Mouse (Mus musculus): ENCODE results near the gene Tas2r109. TPM values are rescaled to one million over a fixed set of nuclear protein-coding genes. Genes with fewer than 3 reads are reported as not detected.
"Not testable (repeated sequence)": the region's sequence is repeated elsewhere in the genome, so short reads cannot be mapped to it uniquely, and the experiment has no call there.

Tas2r109 gene
- polyA plus RNA-seq (2016; fragmentation: Nextera tagmentation; extraction: Ambion mirVana) = not detected in 2 replicates

- WGBS = 77% methylated on average over 2 of the region's 2 CpGs
- Histone ChIP-seq H3K9ac (replicated peaks) (no peak within 1 kb of the TSS), H3K4me3 (no peak within 1 kb of the TSS), H3K27ac (replicated peaks) (no peak within 1 kb of the TSS), H3K27me3 (no peaks in the 10 kb centered on the region), H3K4me2 (replicated peaks) (no peak within 1 kb of the TSS), H3K9me3 (no peaks in the 10 kb centered on the region), H3K36me3 (no peaks in the 10 kb centered on the region), H3K4me1 (no peaks in the 10 kb centered on the region)
- ATAC-seq (ENCODE audit: low FRiP score, low read depth) = no peak
Observed at GRCm38 (mm10) chr6:132980865-132981264, at the start of gene Tas2r109. TSS of gene Tas2r109 (minus strand) at chr6:132980965.

- 64% methylated on average over 1 of the region's 1 CpGs for WGBS
- Histone ChIP-seq H3K27ac (replicated peaks) (no peak within 1 kb of the TSS), H3K27me3 (no peaks in the 10 kb centered on the region)
Observed at GRCm38 (mm10) chr6:132957819-132958218, 22.9 kb downstream of the Tas2r109 start, which contains the start of gene Tas2r131. TSS of gene Tas2r131 (minus strand) at chr6:132957919.

GRCm38 (mm10) chr6:132950802-132951201, 30.0 kb downstream of the Tas2r109 start, which contains the start of gene Tas2r129:
TSS of gene Tas2r129 (plus strand) at chr6:132951102.
- 75% methylated on average over 2 of the region's 2 CpGs for WGBS
- H3K27me3 ChIP-seq = no peaks in the 10 kb centered on the region
- H3K4me1 ChIP-seq = no peaks in the 10 kb centered on the region
- ATAC-seq (ENCODE audit: low FRiP score, low read depth) = no peak
- no peaks in the 10 kb centered on the region for H3K36me3 ChIP-seq
- H3K4me2 ChIP-seq (replicated peaks) = no peak within 1 kb of the TSS
- H3K9ac ChIP-seq (replicated peaks) = no peak within 1 kb of the TSS
- H3K4me3 ChIP-seq = no peak within 1 kb of the TSS
- H3K9me3 ChIP-seq = no peaks in the 10 kb centered on the region
- no peak within 1 kb of the TSS for H3K27ac ChIP-seq (replicated peaks)

More at GRCm38 (mm10) chr6:132957819-132958218, 22.9 kb downstream of the Tas2r109 start, which contains the start of gene Tas2r131:
- Histone ChIP-seq H3K4me3 (no peak within 1 kb of the TSS), H3K9me3 (no peaks in the 10 kb centered on the region), H3K9ac (replicated peaks) (no peak within 1 kb of the TSS), H3K4me1 (no peaks in the 10 kb centered on the region), H3K4me2 (replicated peaks) (no peak within 1 kb of the TSS), H3K36me3 (no peaks in the 10 kb centered on the region)
- ATAC-seq (ENCODE audit: low FRiP score, low read depth) = no peak

DNA sequence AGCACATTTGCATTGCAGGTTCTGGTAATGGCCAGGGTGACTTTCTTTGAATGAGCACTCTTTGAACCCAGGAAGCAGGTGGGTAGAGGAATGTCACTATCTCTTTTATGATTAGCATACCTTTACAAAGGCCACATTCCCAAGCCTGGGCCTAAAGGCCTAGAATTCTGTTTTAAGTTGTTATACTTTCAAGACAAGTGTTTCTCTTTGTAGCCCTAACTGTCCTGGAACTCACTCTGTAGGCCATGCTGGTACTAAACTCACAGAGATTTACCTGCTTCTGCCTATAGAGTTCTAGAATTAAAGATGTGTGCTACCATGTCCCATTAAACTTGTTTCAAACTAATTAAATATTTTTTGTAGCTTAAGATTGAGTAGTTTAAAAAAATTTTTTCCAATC, 39.4 kb downstream of the Tas2r109 start:
- not testable (repeated sequence) for H3K9me3 ChIP-seq; H3K4me2 ChIP-seq (replicated peaks); H3K27ac ChIP-seq (replicated peaks); H3K9ac ChIP-seq (replicated peaks); ATAC-seq (ENCODE audit: low FRiP score, low read depth); H3K4me3 ChIP-seq; H3K36me3 ChIP-seq; H3K4me1 ChIP-seq; H3K27me3 ChIP-seq

Other genes with a start within 250 kb of the Tas2r109 start
- gene Tas2r115, start 242.9 kb downstream of the Tas2r109 start, polyA plus RNA-seq (2016; fragmentation: Nextera tagmentation; extraction: Ambion mirVana) = not detected in 2 replicates
- gene Tas2r124, start 226.2 kb downstream of the Tas2r109 start, polyA plus RNA-seq (2016; fragmentation: Nextera tagmentation; extraction: Ambion mirVana) = not detected in 2 replicates
- gene Tas2r102, start 218.8 kb downstream of the Tas2r109 start, polyA plus RNA-seq (2016; fragmentation: Nextera tagmentation; extraction: Ambion mirVana) = not detected in 2 replicates
- not detected in 2 replicates for gene Tas2r136, start 202.8 kb downstream of the Tas2r109 start, polyA plus RNA-seq (2016; fragmentation: Nextera tagmentation; extraction: Ambion mirVana)
- gene Tas2r117, start 178.1 kb downstream of the Tas2r109 start, polyA plus RNA-seq (2016; fragmentation: Nextera tagmentation; extraction: Ambion mirVana) = not detected in 2 replicates
- gene Tas2r123, start 133.8 kb downstream of the Tas2r109 start, polyA plus RNA-seq (2016; fragmentation: Nextera tagmentation; extraction: Ambion mirVana) = not detected in 2 replicates
- not detected in 2 replicates for gene Tas2r116, start 125.5 kb downstream of the Tas2r109 start, polyA plus RNA-seq (2016; fragmentation: Nextera tagmentation; extraction: Ambion mirVana)
- gene Tas2r110, start 113.0 kb downstream of the Tas2r109 start, polyA plus RNA-seq (2016; fragmentation: Nextera tagmentation; extraction: Ambion mirVana) = not detected in 2 replicates
- not detected in 2 replicates for gene Tas2r113, start 88.0 kb downstream of the Tas2r109 start, polyA plus RNA-seq (2016; fragmentation: Nextera tagmentation; extraction: Ambion mirVana)
- gene Tas2r125, start 71.3 kb downstream of the Tas2r109 start, polyA plus RNA-seq (2016; fragmentation: Nextera tagmentation; extraction: Ambion mirVana) = not detected in 2 replicates
- gene Tas2r129, start 29.9 kb downstream of the Tas2r109 start, polyA plus RNA-seq (2016; fragmentation: Nextera tagmentation; extraction: Ambion mirVana) = not detected in 2 replicates
- gene Tas2r131, start 23.0 kb downstream of the Tas2r109 start, polyA plus RNA-seq (2016; fragmentation: Nextera tagmentation; extraction: Ambion mirVana) = not detected in 2 replicates
- not detected in 2 replicates for gene Tas2r103, start 56.1 kb upstream of the Tas2r109 start, polyA plus RNA-seq (2016; fragmentation: Nextera tagmentation; extraction: Ambion mirVana)
- gene Tas2r140, start 74.9 kb upstream of the Tas2r109 start, polyA plus RNA-seq (2016; fragmentation: Nextera tagmentation; extraction: Ambion mirVana) = not detected in 2 replicates
- 107 and 108 TPM in 2 replicates for gene Smim10l1, start 123.9 kb upstream of the Tas2r109 start, polyA plus RNA-seq (2016; fragmentation: Nextera tagmentation; extraction: Ambion mirVana)

Data from midbrain, embryonic 12.5 days (tissue).